Mouse (Mus musculus): Measurements from ENCODE around the gene Gpc6. TPM values are rescaled to one million over a fixed set of nuclear protein-coding genes. Genes with fewer than 3 reads are reported as not detected.
"Not testable (repeated sequence)": the region's sequence is repeated elsewhere in the genome, so short reads cannot be mapped to it uniquely, and the experiment has no call there.

The Gpc6 gene
- total RNA-seq, 2 experiments from 2014 or later, result 1.7 to 4.1 TPM

- no peak for DNase-seq
- H3K27ac ChIP-seq, result no peak overlapping the region
- H3K4me3 ChIP-seq, result no peak overlapping the region
- TF ChIP-seq CTCF (IDR thresholded peaks at IDR 0.05), result no peak
- intact Hi-C loops (cut with DNase I), result no loop called here
These were observed 502.7 kb downstream of the Gpc6 start for GRCm38 (mm10) chr14:117427776-117428175.

GRCm38 (mm10) chr14:117435739-117436138, 510.6 kb downstream of the Gpc6 start:
- no peak for TF ChIP-seq CTCF (IDR thresholded peaks at IDR 0.05)
- Histone ChIP-seq H3K4me3 (no peak overlapping the region), H3K27ac (no peak overlapping the region)
- intact Hi-C loops (cut with DNase I), result no loop called here
- DNase-seq, result peak; percentile 15

GRCm38 (mm10) chr14:117446675-117447231, 521.6 kb downstream of the Gpc6 start:
- intact Hi-C loops (cut with DNase I), result not testable (repeated sequence)

GRCm38 (mm10) chr14:117451391-117451991, 526.4 kb downstream of the Gpc6 start:
- intact Hi-C loops (cut with DNase I), result no loop called here
- Histone ChIP-seq H3K4me3 (no peak overlapping the region), H3K27ac (no peak overlapping the region)
- no peak for TF ChIP-seq CTCF (IDR thresholded peaks at IDR 0.05)
- no peak for DNase-seq

More at GRCm38 (mm10) chr14:117446675-117447231, 521.6 kb downstream of the Gpc6 start:
- not testable (repeated sequence) for H3K4me3 ChIP-seq, DNase-seq, H3K27ac ChIP-seq

- no peak overlapping the region for H3K4me3 ChIP-seq
- intact Hi-C loops (cut with DNase I), result no loop called here
- DNase-seq, result no peak
- H3K27ac ChIP-seq, result no peak overlapping the region
- TF ChIP-seq CTCF (IDR thresholded peaks at IDR 0.05), result no peak
These were observed 527.0 kb downstream of the Gpc6 start for GRCm38 (mm10) chr14:117452150-117452549.

GRCm38 (mm10) chr14:117473378-117473777, 548.3 kb downstream of the Gpc6 start:
- no peak overlapping the region for H3K4me3 ChIP-seq
- intact Hi-C loops (cut with DNase I), result no loop called here
- TF ChIP-seq CTCF (IDR thresholded peaks at IDR 0.05), result no peak

GRCm38 (mm10) chr14:117478879-117479278, 553.8 kb downstream of the Gpc6 start:
- DNase-seq, result no peak
- intact Hi-C loops (cut with DNase I), result no loop called here
- TF ChIP-seq CTCF (IDR thresholded peaks at IDR 0.05), result no peak

More at GRCm38 (mm10) chr14:117473378-117473777, 548.3 kb downstream of the Gpc6 start:
- no peak for DNase-seq
- H3K27ac ChIP-seq, result no peak overlapping the region

GRCm38 (mm10) chr14:117487161-117487754, 562.1 kb downstream of the Gpc6 start:
- no peak for DNase-seq
- intact Hi-C loops (cut with DNase I), result no loop called here
- H3K4me3 ChIP-seq, result no peak overlapping the region
- no peak overlapping the region for H3K27ac ChIP-seq
- no peak for TF ChIP-seq CTCF (IDR thresholded peaks at IDR 0.05)

More at GRCm38 (mm10) chr14:117478879-117479278, 553.8 kb downstream of the Gpc6 start:
- Histone ChIP-seq H3K27ac (no peak overlapping the region), H3K4me3 (no peak overlapping the region)

- no peak for DNase-seq
- Histone ChIP-seq H3K4me3 (no peak overlapping the region), H3K27ac (no peak overlapping the region)
- intact Hi-C loops (cut with DNase I), result no loop called here
- TF ChIP-seq CTCF (IDR thresholded peaks at IDR 0.05), result no peak
These were observed 565.4 kb downstream of the Gpc6 start for GRCm38 (mm10) chr14:117490469-117490868.

GRCm38 (mm10) chr14:117495118-117495517, 570.0 kb downstream of the Gpc6 start:
- DNase-seq, result no peak
- intact Hi-C loops (cut with DNase I), result no loop called here
- TF ChIP-seq CTCF (IDR thresholded peaks at IDR 0.05), result no peak
- Histone ChIP-seq H3K4me3 (no peak overlapping the region), H3K27ac (no peak overlapping the region)

GRCm38 (mm10) chr14:117498785-117499184, 573.7 kb downstream of the Gpc6 start:
- no peak overlapping the region for H3K27ac ChIP-seq
- H3K4me3 ChIP-seq, result no peak overlapping the region
- TF ChIP-seq CTCF (IDR thresholded peaks at IDR 0.05), result no peak
- DNase-seq, result no peak
- intact Hi-C loops (cut with DNase I), result no loop called here

GRCm38 (mm10) chr14:117499354-117499753, 574.2 kb downstream of the Gpc6 start:
- no peak for DNase-seq
- no peak overlapping the region for H3K27ac ChIP-seq
- H3K4me3 ChIP-seq, result no peak overlapping the region
- intact Hi-C loops (cut with DNase I), result no loop called here
- TF ChIP-seq CTCF (IDR thresholded peaks at IDR 0.05), result no peak

- no peak for TF ChIP-seq CTCF (IDR thresholded peaks at IDR 0.05)
- H3K27ac ChIP-seq, result no peak overlapping the region
- no peak overlapping the region for H3K4me3 ChIP-seq
- DNase-seq, result no peak
- intact Hi-C loops (cut with DNase I), result no loop called here
These were observed 589.7 kb downstream of the Gpc6 start for GRCm38 (mm10) chr14:117514829-117515228.
